Mouse (Mus musculus) T-helper 17 cell (primary cell): ENCODE measurements around the gene Sipa1l2.

ENCODE experiments used
- in situ Hi-C, 2 experiments: fragments of 300-600 bp; cut with MboI, MseI; formaldehyde crosslinking; loops; 1 replicate in 1 of 2; 2 replicates in 1 of 2; pipeline ENCODE4 v1.15.1; 2025; ENCODE audit warnings: high pct_unique_total_duplicates in 2 of 2

Gene Sipa1l2

GRCm38 (mm10) chr8:125375659-125376447 is 193.8 kb downstream of the Sipa1l2 start:
- in situ Hi-C loops: no loop called here

- in situ Hi-C loops: no loop called here
Observed at GRCm38 (mm10) chr8:125372596-125372995, 197.0 kb downstream of the Sipa1l2 start.

GRCm38 (mm10) chr8:125369491-125370236 is 199.9 kb downstream of the Sipa1l2 start:
- in situ Hi-C loops: no loop called here

- in situ Hi-C loops: no loop called here
Observed at GRCm38 (mm10) chr8:125368341-125369035, 201.1 kb downstream of the Sipa1l2 start.
